Mouse (Mus musculus) fibroblast of lung, adult 2 months (primary cell): Measurements from ENCODE around the gene 6030408B16Rik.
A peak's percentile ranks its signal among the peaks of the same experiment; 100 is the strongest.

ENCODE experiments used
- DNase-seq: peaks from one replicate; pipeline ENCODE4 v3.0.0-alpha.2; 2011; ENCODE audit warnings: low read depth

The 6030408B16Rik gene

DNA sequence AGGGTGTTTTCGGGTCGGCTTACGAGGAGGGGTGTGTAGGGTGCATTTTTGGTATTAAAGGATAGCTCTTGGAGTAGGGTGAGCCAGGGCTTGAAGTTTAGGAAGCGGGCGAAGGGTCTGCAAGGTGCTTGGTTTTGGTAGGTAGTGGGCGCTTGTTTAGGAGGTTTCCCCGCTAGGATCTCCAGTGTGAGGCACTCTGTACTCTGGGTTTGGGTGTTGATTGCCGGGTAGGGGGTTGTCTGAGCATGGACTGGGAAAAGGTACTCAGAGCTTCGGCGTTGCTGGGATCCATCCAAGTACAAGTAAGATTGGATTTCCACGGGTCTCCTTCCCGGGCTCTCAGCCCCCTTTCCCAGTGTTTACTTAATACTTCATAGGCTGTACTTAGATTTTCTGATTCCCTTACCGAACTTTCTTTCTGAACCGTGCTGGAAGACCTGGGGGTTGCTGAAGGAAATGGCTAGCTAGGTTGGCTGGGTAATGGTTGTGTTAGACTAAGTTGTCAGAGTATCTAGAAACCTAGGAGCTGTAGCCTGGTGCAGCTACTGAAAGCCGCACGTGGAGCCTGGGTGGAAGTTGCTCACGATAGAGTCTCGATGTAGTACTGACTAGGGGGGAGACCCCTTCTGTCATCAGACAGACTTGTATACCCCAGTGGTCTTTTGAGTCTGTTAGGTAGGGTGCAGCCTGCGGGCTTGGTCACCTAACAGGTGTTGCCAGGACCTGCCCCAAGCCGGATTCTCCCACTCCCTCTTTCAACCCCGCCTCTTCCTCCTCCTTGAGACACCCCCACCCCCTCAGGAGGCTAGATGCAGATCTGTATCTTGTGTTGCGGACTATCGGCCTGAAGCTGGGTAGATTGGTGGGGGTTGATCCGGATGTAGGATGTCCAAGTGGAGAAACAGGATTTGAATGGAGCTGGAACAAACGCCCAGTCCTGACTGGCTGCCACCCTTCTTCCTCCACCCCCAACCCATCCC lies 25.7 kb upstream of the 6030408B16Rik start:
- no peak for DNase-seq

- no peak for DNase-seq
These were observed 22.8 kb upstream of the 6030408B16Rik start for GRCm38 (mm10) chr15:101270101-101270820.

GRCm38 (mm10) chr15:101271107-101271506 lies 21.9 kb upstream of the 6030408B16Rik start:
- DNase-seq, result no peak

DNA sequence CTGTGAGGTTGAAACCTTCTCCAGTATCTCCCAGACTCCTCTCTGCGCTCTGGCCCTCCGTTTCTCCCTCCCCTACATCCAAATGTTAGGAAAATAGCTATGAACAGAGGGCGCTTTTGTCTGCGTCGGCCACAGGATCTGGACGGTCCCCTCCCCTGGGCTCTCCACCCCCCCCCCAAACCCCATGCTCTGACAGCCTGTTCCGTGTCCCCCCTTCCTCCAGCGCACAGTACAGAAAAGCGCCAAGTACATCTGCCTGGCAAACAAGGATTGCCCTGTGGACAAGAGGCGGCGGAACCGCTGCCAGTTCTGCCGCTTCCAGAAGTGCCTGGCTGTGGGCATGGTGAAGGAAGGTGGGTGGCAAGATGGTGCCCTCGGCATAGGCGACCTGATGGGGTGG lies 21.5 kb upstream of the 6030408B16Rik start:
- DNase-seq, result no peak

- no peak for DNase-seq
These were observed 18.6 kb upstream of the 6030408B16Rik start for GRCm38 (mm10) chr15:101274380-101274779.

DNA sequence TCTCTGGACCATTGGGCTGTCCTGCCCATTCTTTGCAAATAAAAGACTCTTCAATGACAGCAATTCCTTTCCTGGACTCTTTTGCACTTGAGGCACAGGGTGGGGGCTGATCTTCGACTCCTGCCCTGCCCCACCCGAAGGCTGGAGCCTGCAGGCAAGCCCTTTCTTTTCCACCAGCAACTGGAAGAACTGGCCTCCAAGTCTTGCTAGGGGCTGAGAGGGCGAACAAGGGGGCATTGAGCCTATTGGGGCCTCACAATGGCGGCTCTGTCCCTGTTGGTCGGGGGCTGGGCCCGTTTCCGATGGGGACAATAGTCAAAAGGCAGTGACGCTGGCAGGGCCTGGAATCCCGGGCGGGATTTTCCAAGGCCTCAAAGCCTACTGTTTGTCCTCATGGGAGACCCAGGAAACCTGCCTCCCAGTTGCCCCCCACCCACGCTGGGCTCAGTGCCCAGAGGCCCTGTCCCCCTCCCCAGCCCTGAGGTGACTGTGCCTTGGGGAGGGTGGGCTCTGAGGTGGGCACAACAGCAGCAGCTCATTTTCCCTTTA lies 15.6 kb upstream of the 6030408B16Rik start:
- DNase-seq, result no peak

- DNase-seq, result no peak
These were observed 14.4 kb upstream of the 6030408B16Rik start for GRCm38 (mm10) chr15:101278589-101278988.

GRCm38 (mm10) chr15:101279430-101279999 lies 13.5 kb upstream of the 6030408B16Rik start:
- DNase-seq, result no peak

GRCm38 (mm10) chr15:101282471-101282870 lies 10.5 kb upstream of the 6030408B16Rik start:
- no peak for DNase-seq

DNA sequence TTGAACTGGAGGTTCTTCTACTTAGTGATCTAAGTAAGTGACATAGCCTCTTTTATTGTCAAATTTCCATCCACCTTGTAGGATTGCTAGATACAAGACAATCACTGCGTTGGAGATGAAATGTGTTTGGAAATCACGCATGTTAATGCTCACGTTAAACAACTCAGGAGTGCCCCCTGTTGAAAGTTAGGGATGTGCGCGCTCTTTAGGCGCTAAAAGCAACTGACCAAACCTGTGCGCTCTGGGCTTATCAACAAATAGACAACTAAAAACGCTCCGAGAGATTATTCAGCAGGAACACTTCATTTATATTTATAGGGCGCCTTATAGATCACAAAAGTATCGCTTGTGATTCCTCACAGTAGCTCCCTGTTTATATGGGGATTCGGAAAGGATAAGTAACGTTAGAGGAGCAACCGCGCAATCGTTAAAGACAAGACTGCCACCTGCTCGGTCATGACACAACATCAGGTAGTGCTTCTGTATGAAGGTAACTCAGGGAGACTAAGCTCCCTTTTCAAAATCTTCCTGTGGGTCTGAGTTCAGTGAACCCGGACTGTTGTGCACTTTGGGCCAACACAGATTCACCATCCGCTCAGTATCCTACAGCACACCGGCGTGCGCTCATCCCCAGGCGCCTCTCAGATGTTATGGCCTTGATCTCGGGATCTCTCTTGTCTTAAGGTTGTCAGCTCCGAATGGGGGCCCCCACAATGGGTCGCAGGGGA lies 9.7 kb upstream of the 6030408B16Rik start:
- no peak for DNase-seq

- DNase-seq, result peak; percentile 62
These were observed 8.9 kb upstream of the 6030408B16Rik start, which contains the start of gene Atg101 for GRCm38 (mm10) chr15:101283911-101284750. Gene Atg101 (plus strand): TSS chr15:101284272.

GRCm38 (mm10) chr15:101286129-101286770 lies 6.8 kb upstream of the 6030408B16Rik start:
- no peak for DNase-seq

DNA sequence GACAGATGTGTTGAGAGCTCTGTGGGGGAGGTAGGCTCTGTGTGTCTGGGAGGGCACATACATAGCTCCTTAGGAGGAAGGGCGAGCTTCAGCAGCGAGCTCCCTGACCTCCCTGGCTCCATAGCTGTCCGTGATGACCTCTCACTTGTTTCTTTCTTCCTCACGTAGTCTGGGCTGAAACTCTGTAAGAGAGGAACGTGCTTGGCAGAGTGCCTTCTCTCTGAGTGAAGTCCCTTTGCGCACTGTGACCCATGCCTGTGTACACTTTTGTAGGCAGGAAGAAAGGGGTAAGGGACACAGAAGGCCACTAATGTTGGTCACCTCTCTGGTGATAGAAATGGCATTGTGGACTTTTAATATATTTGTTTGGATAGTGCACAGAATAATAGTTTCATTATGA lies 5.7 kb upstream of the 6030408B16Rik start:
- DNase-seq, result no peak

DNA sequence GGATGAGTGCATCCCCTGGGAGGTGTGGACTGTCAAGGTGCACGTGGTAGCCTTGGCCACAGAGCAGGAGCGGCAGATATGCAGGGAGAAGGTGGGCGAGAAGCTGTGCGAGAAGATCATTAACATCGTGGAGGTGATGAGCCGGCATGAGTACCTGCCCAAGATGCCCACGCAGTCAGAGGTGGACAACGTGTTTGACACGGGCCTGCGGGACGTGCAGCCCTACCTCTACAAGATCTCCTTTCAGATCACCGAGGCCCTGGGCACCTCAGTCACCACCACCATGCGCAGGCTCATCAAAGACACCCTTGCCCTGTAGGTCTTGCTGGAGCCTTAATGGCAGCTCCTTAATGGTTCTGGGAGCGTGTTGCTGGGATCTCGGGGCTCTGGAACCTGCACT lies 2.7 kb upstream of the 6030408B16Rik start:
- no peak for DNase-seq

DNA sequence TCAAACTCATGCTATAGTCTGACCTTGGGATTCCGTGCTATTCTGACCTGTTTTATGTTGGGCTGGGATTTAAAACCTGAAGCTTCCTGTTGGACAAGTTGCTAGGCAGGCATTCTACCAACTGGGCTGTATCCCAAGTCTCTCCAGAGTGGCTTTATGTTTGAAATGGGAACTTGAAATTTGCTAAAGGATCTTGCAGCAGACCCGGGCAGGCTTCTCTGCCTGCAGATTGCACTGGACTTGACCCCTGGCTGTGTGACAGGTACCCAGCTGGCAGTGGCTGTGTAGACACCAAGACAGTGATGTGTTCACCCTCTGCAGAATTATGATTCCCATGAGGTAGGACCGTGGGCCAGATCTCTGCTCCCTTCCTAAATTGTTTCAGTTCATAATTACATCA lies 1.0 kb upstream of the 6030408B16Rik start:
- DNase-seq, result no peak

- DNase-seq, result no peak
These were observed 1.2 kb downstream of the 6030408B16Rik start for GRCm38 (mm10) chr15:101294028-101294894.

DNA sequence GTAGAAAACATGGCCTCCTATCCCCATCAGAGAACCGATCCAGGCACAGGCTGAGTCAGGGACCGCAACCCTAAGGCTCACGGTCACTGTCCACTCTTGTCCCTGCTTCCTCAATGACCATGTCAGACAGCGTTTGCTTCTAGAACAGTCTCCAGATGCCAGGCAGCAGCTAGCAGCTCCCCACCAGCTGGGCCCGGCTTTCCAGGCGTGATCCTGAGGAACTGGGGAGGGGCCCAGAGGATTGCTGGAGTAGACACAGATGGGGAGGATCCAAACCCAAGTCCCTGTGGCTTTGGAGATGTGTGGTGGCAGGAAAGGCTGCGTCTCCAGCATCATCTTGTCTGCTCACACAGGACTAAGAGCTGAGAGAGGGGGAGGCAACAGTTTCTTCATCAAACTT lies 2.1 kb downstream of the 6030408B16Rik start:
- no peak for DNase-seq

GRCm38 (mm10) chr15:101295616-101296015 lies 2.6 kb downstream of the 6030408B16Rik start:
- no peak for DNase-seq

DNA sequence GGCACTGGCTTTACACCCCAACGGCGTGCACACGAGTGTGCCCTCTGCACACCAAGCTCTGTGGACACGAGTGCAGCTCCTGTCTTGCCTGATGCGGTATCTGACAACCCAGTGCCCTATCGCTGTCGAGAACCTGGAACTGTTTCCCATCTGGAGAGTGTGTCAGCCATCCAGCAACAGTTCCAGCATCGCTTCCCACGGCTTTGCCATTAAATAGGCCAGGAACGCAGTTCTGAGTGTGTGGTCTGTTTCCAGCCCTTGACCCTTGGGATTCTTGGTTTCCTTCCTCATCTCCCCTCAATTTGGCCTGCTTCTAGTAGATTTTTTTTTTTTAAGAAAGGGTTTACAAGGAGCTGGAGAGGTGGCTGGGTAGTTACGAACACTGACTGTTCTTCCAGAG lies 3.1 kb downstream of the 6030408B16Rik start:
- no peak for DNase-seq
